Mouse (Mus musculus) forebrain, postnatal 0 days (tissue): ENCODE measurements around the gene Sgms1. TPM values are rescaled to one million over a fixed set of nuclear protein-coding genes. Genes with fewer than 3 reads are reported as not detected.

Source experiments
- ATAC-seq: fragments of 200-750 bp; cut with Nextera tagmentation; 2 replicates; pipeline ENCODE4 v1.8.0; 2017; ENCODE audit warnings: mild to moderate bottlenecking, moderate library complexity
- DNase-seq: peaks from one replicate; pipeline ENCODE4 v3.0.0-alpha.2; 2015
- H3K27ac ChIP-seq: fragments of 300-500 bp; sonication (generic); 2 replicates; pipeline ENCODE4 v1.5.1; 2014; ENCODE audit warnings: low read depth, mild to moderate bottlenecking, antibody characterized with exemption, low read length, moderate library complexity, mixed read lengths
- H3K27me3 ChIP-seq: fragments of 300-500 bp; sonication (generic); 2 replicates; pipeline ENCODE4 v1.6.1; 2014; ENCODE audit warnings: mild to moderate bottlenecking, low read length, mixed read lengths; ENCODE audit not compliant: insufficient read depth
- H3K36me3 ChIP-seq: fragments of 300-500 bp; sonication (generic); 2 replicates; pipeline ENCODE4 v1.6.1; 2014; ENCODE audit warnings: mild to moderate bottlenecking, moderate library complexity; ENCODE audit not compliant: insufficient read depth
- H3K4me1 ChIP-seq: fragments of 300-500 bp; sonication (generic); 2 replicates; pipeline ENCODE4 v1.6.1; 2014; ENCODE audit warnings: antibody characterized with exemption; ENCODE audit not compliant: insufficient read depth
- H3K4me2 ChIP-seq: fragments of 300-500 bp; sonication (generic); 2 replicates; pipeline ENCODE4 v1.6.1; 2014; ENCODE audit warnings: low read depth, mild to moderate bottlenecking, moderate library complexity
- H3K4me3 ChIP-seq: fragments of 300-500 bp; sonication (generic); 2 replicates; pipeline ENCODE4 v1.5.1; 2014; ENCODE audit warnings: low read depth, low read length, mixed read lengths
- H3K9ac ChIP-seq: fragments of 300-500 bp; sonication (generic); 2 replicates; pipeline ENCODE4 v1.6.1; 2014; ENCODE audit warnings: mild to moderate bottlenecking
- H3K9me3 ChIP-seq: fragments of 300-500 bp; sonication (generic); 2 replicates; pipeline ENCODE4 v1.6.1; 2016; ENCODE audit warnings: low read length
- CTCF ChIP-seq: sonication (generic); IDR thresholded peaks from 2 replicates; pipeline ENCODE4 v1.5.1; 2016; ENCODE audit warnings: antibody characterized with exemption, control low read depth, low read depth
- WGBS: fragments of 180-500 bp; shearing (Covaris S2); extraction: QIAGEN DNeasy Blood & Tissue Kit; methylation state at CpG from one replicate; pipeline ENCODE4 v1.1.7; 2014; 5-methylcytosine and 5-hydroxymethylcytosine counted together
- polyA plus RNA-seq: library from polyadenylated mRNA; unstranded; fragments of >200 nt; fragmentation: Nextera tagmentation; extraction: Ambion mirVana; gene quantifications from 2 replicates; pipeline ENCODE4 v1.2.1, GENCODE M21; 2015
- total RNA-seq: library from RNA; depleted of rRNA; stranded (reverse); fragments of >200 nt; gene quantifications from 2 replicates; pipeline ENCODE4 v1.2.3, GENCODE M21; 2014

The Sgms1 gene
- total and polyA plus RNA-seq, 2 experiments from 2014 or later, result 17.0 to 27.2 TPM

DNA sequence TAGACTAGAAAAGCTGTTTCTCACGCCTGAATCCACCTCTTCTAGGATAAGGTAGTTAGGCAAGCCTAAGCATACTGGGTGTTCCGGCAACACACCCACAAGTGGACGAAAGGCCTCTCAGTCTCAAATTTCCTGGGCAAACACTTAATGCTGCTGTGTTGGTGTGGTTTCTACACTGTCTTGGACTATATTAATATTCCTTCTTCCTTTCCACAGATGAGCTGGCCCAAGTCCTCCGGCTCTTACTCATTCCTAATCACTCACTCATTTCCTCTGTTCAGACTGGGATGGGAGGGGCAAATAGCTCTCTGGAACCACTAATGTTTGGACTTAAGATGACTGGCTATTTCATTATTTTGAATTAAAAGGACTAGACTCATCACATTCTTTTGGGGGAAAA, 84.6 kb downstream of the Sgms1 start:
- Histone ChIP-seq H3K36me3 (no peaks in the 10 kb centered on the region), H3K9me3 (no peaks in the 10 kb centered on the region), H3K27ac (no peak overlapping the region), H3K4me3 (no peak overlapping the region), H3K9ac (no peak overlapping the region), H3K4me2 (no peak overlapping the region), H3K27me3 (no peaks in the 10 kb centered on the region), H3K4me1 (no peaks in the 10 kb centered on the region)
- no peak for TF ChIP-seq CTCF
- DNase-seq (no peak), ATAC-seq (no peak)
- WGBS, result 42% methylated on average over 4 of the region's 4 CpGs

DNA sequence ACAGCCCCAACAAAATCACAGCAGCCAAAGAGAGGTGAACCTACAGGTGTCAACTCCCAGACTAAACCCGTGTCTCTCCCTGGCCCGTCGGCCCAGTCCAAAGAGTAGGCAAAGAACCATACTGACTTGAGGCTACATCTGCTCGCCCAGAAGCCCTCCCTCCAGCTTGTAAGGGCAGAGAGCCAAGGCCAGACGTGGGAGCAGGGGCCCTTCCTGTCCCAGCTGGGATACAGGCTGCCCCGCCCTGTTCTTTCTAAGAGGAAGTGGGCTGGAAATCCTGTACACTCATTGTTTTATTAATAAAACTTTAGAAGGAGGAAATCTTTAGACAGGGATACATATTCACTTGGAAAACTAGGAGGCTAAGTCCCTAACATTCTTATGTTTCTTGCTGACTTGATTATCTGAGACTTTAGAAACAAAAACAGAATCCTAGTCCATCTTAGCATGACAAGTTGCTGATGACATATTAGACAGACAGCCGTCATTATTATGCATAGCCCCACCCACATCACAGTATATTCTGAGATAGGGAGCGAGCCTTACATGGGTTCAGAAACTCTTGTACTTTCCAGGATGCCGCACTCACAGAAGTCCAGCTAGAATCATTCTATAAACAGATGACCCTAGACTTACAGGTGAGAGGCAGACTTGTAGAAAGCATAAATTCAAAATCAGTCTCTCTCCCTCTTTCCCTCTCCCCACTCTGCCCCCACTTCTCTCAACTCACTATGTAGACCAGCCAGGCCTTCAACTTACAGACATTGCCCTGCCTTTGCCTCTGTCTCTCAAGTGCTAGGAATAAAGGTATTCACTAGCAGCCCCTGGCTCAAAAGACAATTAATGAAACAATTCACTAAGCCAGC, 85.3 kb downstream of the Sgms1 start:
- Histone ChIP-seq H3K4me1 (no peaks in the 10 kb centered on the region), H3K4me3 (no peak overlapping the region), H3K27me3 (no peaks in the 10 kb centered on the region), H3K4me2 (no peak overlapping the region), H3K36me3 (no peaks in the 10 kb centered on the region), H3K9me3 (no peaks in the 10 kb centered on the region), H3K9ac (no peak overlapping the region), H3K27ac (no peak overlapping the region; the same call in 1 of the 2 replicates)
- TF ChIP-seq CTCF, result no peak
- WGBS, result 71% methylated on average over 9 of the region's 9 CpGs
- ATAC-seq (no peak), DNase-seq (no peak)

DNA sequence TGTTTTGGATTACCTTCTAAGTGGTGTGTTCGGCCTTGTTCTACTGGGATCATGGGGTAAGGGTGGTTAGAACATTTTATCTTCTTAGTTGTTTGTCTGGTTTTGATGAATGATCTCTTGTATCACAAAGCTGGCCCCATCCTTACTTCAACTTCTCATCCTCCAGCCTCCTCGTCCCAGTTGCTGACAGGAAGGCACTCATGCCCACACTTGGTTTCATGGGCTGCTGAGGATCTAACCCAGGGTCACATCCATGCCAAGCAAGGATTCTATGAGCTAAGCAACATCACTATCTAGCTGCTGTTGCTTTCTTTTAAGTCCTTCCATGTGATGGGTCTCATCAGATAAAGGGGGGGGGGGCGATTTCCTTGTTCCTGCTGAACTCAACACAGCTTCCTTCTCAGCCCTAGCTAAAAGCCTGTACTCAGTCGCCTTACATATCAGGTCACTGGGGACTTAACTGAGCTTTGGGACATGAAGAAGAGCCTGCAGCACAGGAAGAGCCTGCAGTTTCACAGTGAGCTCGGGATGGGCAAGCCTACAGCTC, 86.6 kb downstream of the Sgms1 start:
- Histone ChIP-seq H3K4me2 (no peak overlapping the region), H3K27me3 (no peaks in the 10 kb centered on the region), H3K9me3 (no peaks in the 10 kb centered on the region), H3K36me3 (no peaks in the 10 kb centered on the region), H3K9ac (no peak overlapping the region), H3K4me1 (no peaks in the 10 kb centered on the region), H3K27ac (no peak overlapping the region), H3K4me3 (no peak overlapping the region)
- WGBS, result 90% methylated on average over 5 of the region's 5 CpGs
- no peak for TF ChIP-seq CTCF
- ATAC-seq (no peak), DNase-seq (no peak)

DNA sequence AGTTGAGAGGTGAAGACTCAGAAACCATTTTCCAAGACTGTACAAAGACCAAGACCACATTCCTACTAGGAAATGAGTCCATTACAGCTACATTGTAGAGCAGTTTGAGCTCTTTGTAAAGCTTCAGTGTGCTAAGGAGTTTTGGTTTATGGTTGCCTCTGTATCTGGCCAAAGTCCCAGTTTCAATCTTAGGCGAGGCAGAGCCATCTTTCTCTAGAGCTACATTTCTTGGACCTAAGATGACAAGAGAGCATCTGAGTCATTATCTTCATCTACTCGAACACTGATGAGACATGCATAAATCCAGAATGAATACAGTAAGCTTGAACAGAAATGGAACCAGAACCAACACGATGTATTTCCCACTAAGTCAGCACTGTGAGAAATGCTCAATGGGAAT, 87.9 kb downstream of the Sgms1 start:
- no peaks in the 10 kb centered on the region for H3K36me3 ChIP-seq
- TF ChIP-seq CTCF, result no peak
- no peak overlapping the region for H3K27ac ChIP-seq
- H3K9me3 ChIP-seq, result no peaks in the 10 kb centered on the region
- H3K4me3 ChIP-seq, result no peak overlapping the region
- no peak overlapping the region for H3K9ac ChIP-seq
- no peak for ATAC-seq
- no peak for DNase-seq
- WGBS, result 81% methylated on average over 3 of the region's 3 CpGs
- H3K27me3 ChIP-seq, result no peaks in the 10 kb centered on the region
- H3K4me2 ChIP-seq, result no peak overlapping the region
- no peaks in the 10 kb centered on the region for H3K4me1 ChIP-seq

DNA sequence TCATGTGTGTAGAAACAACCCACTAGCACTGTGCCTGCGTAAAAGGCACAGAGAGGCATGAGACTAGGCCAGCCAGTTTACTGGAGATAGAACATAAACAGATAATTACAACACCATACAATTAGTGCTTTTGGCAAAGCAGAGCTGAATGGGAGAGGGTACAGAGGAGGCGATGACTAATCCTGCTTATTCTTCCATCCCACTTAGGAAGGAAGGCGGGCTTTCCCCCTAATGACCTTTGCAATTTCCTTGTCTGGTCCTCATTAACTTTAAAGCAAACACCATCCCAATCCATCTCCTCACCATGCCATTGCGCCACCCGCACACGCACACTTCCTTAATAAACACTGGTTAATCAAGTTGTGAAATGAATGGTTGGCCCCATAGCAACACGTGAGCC, 91.3 kb downstream of the Sgms1 start:
- no peak overlapping the region for H3K9ac ChIP-seq
- H3K27me3 ChIP-seq, result no peaks in the 10 kb centered on the region
- ATAC-seq (peak; percentile 45; the same call in 1 of the 2 replicates), DNase-seq (no peak)
- H3K4me2 ChIP-seq, result no peak overlapping the region
- H3K27ac ChIP-seq, result no peak overlapping the region
- H3K4me3 ChIP-seq, result no peak overlapping the region
- H3K36me3 ChIP-seq, result no peaks in the 10 kb centered on the region
- H3K4me1 ChIP-seq, result no peaks in the 10 kb centered on the region
- H3K9me3 ChIP-seq, result no peaks in the 10 kb centered on the region
- no peak for TF ChIP-seq CTCF
- 38% methylated on average over 7 of the region's 7 CpGs for WGBS

DNA sequence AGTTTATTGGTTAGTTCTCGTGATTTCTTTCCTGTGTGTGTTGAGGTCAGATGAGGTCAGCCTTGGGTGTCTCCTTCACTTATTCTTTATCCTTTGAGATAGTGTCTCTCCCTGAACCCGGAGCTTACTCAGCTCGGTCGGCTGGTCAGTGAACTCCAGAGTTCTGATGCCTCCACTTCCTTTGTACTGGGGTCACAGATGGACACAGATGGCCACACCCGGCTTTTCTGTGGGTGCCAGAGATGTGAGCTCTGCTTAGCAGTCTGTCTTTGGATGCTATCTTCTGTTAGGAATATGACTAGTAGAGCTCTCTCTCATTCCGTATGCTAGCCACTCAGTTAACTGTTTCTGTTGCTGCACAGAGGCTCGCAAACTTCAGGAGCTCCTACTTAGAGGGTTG, 92.7 kb downstream of the Sgms1 start:
- no peaks in the 10 kb centered on the region for H3K4me1 ChIP-seq
- ATAC-seq (no peak), DNase-seq (no peak)
- no peak for TF ChIP-seq CTCF
- no peak overlapping the region for H3K9ac ChIP-seq
- H3K27me3 ChIP-seq, result no peaks in the 10 kb centered on the region
- no peak overlapping the region for H3K27ac ChIP-seq
- no peaks in the 10 kb centered on the region for H3K36me3 ChIP-seq
- 88% methylated on average over 7 of the region's 7 CpGs for WGBS
- no peak overlapping the region for H3K4me3 ChIP-seq
- no peaks in the 10 kb centered on the region for H3K9me3 ChIP-seq
- H3K4me2 ChIP-seq, result no peak overlapping the region

DNA sequence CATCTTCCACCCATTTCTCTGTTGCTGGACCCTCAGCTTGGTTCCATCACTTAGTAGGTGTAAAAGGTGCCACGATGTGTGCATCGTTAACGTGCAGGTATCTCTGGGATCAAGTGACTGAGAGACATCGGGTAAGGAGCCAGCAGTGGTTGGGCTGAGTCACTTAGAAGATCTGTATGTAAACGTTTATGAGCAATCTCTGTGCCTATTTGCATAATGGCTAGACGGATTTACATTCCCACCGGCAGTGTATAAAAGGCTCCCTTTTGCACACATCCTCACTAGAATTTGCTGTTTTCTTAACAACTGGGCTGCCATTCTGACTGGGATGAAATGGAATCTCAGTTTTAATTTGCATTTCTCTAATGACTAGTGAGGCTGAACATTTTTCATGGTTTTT, 93.9 kb downstream of the Sgms1 start:
- Histone ChIP-seq H3K9ac (no peak overlapping the region), H3K27me3 (no peaks in the 10 kb centered on the region), H3K4me1 (no peaks in the 10 kb centered on the region), H3K9me3 (no peaks in the 10 kb centered on the region), H3K4me3 (no peak overlapping the region), H3K27ac (no peak overlapping the region), H3K4me2 (no peak overlapping the region), H3K36me3 (no peaks in the 10 kb centered on the region)
- ATAC-seq (no peak), DNase-seq (no peak)
- TF ChIP-seq CTCF, result no peak
- 53% methylated on average over 7 of the region's 7 CpGs for WGBS
